Mouse (Mus musculus) hindbrain, embryonic 11.5 days (tissue): ENCODE measurements at regions not wholly inside any gene's neighbourhood (a gene's known extent, or its start where the extent isn't known, plus 50 kb on each side); places are given as distances from the start of the nearest gene placed in this dataset.

ENCODE experiments used
- ATAC-seq: fragments of 200-750 bp; cut with Nextera tagmentation; 2 replicates; pipeline ENCODE4 v1.8.0; 2017; ENCODE audit warnings: mild to moderate bottlenecking, moderate TSS enrichment, moderate library complexity; ENCODE audit not compliant: low FRiP score
- DNase-seq: peaks from one replicate; pipeline ENCODE4 v3.0.0-alpha.2; 2015; ENCODE audit warnings: low spot score
- H3K27ac ChIP-seq: fragments of 300-500 bp; sonication (generic); 2 replicates; pipeline ENCODE4 v1.5.1; 2014; ENCODE audit warnings: mild to moderate bottlenecking, low read depth, low read length
- H3K27me3 ChIP-seq: fragments of 300-500 bp; sonication (generic); 2 replicates; pipeline ENCODE4 v1.6.1; 2014; ENCODE audit warnings: mild to moderate bottlenecking, low read length, moderate library complexity, mixed read lengths; ENCODE audit not compliant: control insufficient read depth, insufficient read depth
- H3K36me3 ChIP-seq: fragments of 300-500 bp; sonication (generic); 2 replicates; pipeline ENCODE4 v1.6.1; 2014; ENCODE audit warnings: mild to moderate bottlenecking, low read length, moderate library complexity, mixed read lengths; ENCODE audit not compliant: control insufficient read depth, insufficient read depth
- H3K4me1 ChIP-seq: fragments of 300-500 bp; sonication (generic); replicated peaks from 2 replicates; pipeline ENCODE4 v1.6.1; 2014; ENCODE audit warnings: low read length, mixed read lengths; ENCODE audit not compliant: control insufficient read depth, insufficient read depth
- H3K4me2 ChIP-seq: fragments of 300-500 bp; sonication (generic); replicated peaks from 2 replicates; pipeline ENCODE4 v1.6.1; 2014; ENCODE audit warnings: mild to moderate bottlenecking, low read depth, low read length
- H3K4me3 ChIP-seq: fragments of 300-500 bp; sonication (generic); 2 replicates; pipeline ENCODE4 v1.5.1; 2014; ENCODE audit warnings: low read depth, low read length
- H3K9ac ChIP-seq: fragments of 300-500 bp; sonication (generic); 2 replicates; pipeline ENCODE4 v1.6.1; 2014; ENCODE audit warnings: low read depth, low read length
- H3K9me3 ChIP-seq: fragments of 300-500 bp; sonication (generic); 2 replicates; pipeline ENCODE4 v1.6.1; 2016; ENCODE audit warnings: low read length; ENCODE audit not compliant: control insufficient read depth
- WGBS: fragments of 180-500 bp; shearing (Covaris S2); extraction: QIAGEN DNeasy Blood & Tissue Kit; methylation state at CpG from one replicate; pipeline ENCODE4 v1.1.7; 2014; 5-methylcytosine and 5-hydroxymethylcytosine counted together

- no peak overlapping the region for H3K9ac ChIP-seq
- H3K36me3 ChIP-seq = no peaks in the 10 kb centered on the region
- H3K4me1 ChIP-seq = no peaks in the 10 kb centered on the region
- WGBS = 90% methylated on average over 2 of the region's 2 CpGs
- DNase-seq (no peak), ATAC-seq (no peak)
- no peaks in the 10 kb centered on the region for H3K27me3 ChIP-seq
- no peak overlapping the region for H3K27ac ChIP-seq
- no peak overlapping the region for H3K4me3 ChIP-seq
- no peak overlapping the region for H3K4me2 ChIP-seq
- no peaks in the 10 kb centered on the region for H3K9me3 ChIP-seq
These were observed 273.8 kb downstream of the Fam173b start for GRCm38 (mm10) chr15:31875436-31875835.

- no peak overlapping the region for H3K4me3 ChIP-seq
- H3K36me3 ChIP-seq = no peaks in the 10 kb centered on the region
- no peak overlapping the region for H3K27ac ChIP-seq
- ATAC-seq (no peak), DNase-seq (no peak)
- no peaks in the 10 kb centered on the region for H3K9me3 ChIP-seq
- H3K9ac ChIP-seq = no peak overlapping the region
- H3K4me1 ChIP-seq = no peaks in the 10 kb centered on the region
- no peaks in the 10 kb centered on the region for H3K27me3 ChIP-seq
- 89% methylated on average over 9 of the region's 9 CpGs for WGBS
- H3K4me2 ChIP-seq = no peak overlapping the region
These were observed 278.8 kb downstream of the Fam173b start for GRCm38 (mm10) chr15:31880479-31880878.

- Histone ChIP-seq H3K4me2 (no peak overlapping the region), H3K9me3 (no peaks in the 10 kb centered on the region), H3K4me3 (no peak overlapping the region), H3K36me3 (no peaks in the 10 kb centered on the region), H3K27me3 (no peaks in the 10 kb centered on the region), H3K4me1 (no peaks in the 10 kb centered on the region), H3K27ac (no peak overlapping the region), H3K9ac (no peak overlapping the region)
- 65% methylated on average over 5 of the region's 5 CpGs for WGBS
- DNase-seq (no peak), ATAC-seq (no peak)
These were observed 280.7 kb downstream of the Fam173b start for GRCm38 (mm10) chr15:31882331-31882730.

GRCm38 (mm10) chr15:31883516-31883915 lies 281.9 kb downstream of the Fam173b start:
- no peak overlapping the region for H3K4me3 ChIP-seq
- H3K27ac ChIP-seq = no peak overlapping the region
- WGBS = 90% methylated on average over 9 of the region's 9 CpGs
- H3K9ac ChIP-seq = no peak overlapping the region
- no peaks in the 10 kb centered on the region for H3K27me3 ChIP-seq
- no peaks in the 10 kb centered on the region for H3K9me3 ChIP-seq
- DNase-seq (no peak), ATAC-seq (no peak)
- no peaks in the 10 kb centered on the region for H3K36me3 ChIP-seq
- no peak overlapping the region for H3K4me2 ChIP-seq
- H3K4me1 ChIP-seq = no peaks in the 10 kb centered on the region

- Histone ChIP-seq H3K36me3 (no peaks in the 10 kb centered on the region), H3K27ac (no peak overlapping the region), H3K4me3 (no peak overlapping the region), H3K9me3 (no peaks in the 10 kb centered on the region), H3K4me1 (no peaks in the 10 kb centered on the region), H3K4me2 (no peak overlapping the region), H3K9ac (no peak overlapping the region), H3K27me3 (no peaks in the 10 kb centered on the region)
- ATAC-seq (no peak), DNase-seq (no peak)
- WGBS = 76% methylated on average over 13 of the region's 13 CpGs
These were observed 278.0 kb upstream of the Tas2r119 start for GRCm38 (mm10) chr15:31898904-31899650.

- no peak overlapping the region for H3K9ac ChIP-seq
- ATAC-seq = no peak
- no peak overlapping the region for H3K27ac ChIP-seq
- DNase-seq = no peak
- no peak overlapping the region for H3K4me3 ChIP-seq
- H3K4me2 ChIP-seq = no peak overlapping the region
- no peaks in the 10 kb centered on the region for H3K9me3 ChIP-seq
- H3K36me3 ChIP-seq = no peaks in the 10 kb centered on the region
- WGBS = 61% methylated on average over 4 of the region's 4 CpGs
- H3K27me3 ChIP-seq = no peaks in the 10 kb centered on the region
- H3K4me1 ChIP-seq = no peaks in the 10 kb centered on the region
These were observed 276.8 kb upstream of the Tas2r119 start for GRCm38 (mm10) chr15:31900325-31900724.

GRCm38 (mm10) chr15:31908432-31908831 lies 268.7 kb upstream of the Tas2r119 start:
- no peak for ATAC-seq
- no peaks in the 10 kb centered on the region for H3K4me1 ChIP-seq
- WGBS = 95% methylated on average over 9 of the region's 9 CpGs
- H3K27ac ChIP-seq = no peak overlapping the region
- DNase-seq = no peak
- no peaks in the 10 kb centered on the region for H3K36me3 ChIP-seq
- no peaks in the 10 kb centered on the region for H3K27me3 ChIP-seq
- no peak overlapping the region for H3K4me2 ChIP-seq
- H3K9ac ChIP-seq = no peak overlapping the region
- H3K9me3 ChIP-seq = no peaks in the 10 kb centered on the region
- H3K4me3 ChIP-seq = no peak overlapping the region

GRCm38 (mm10) chr15:31911978-31912377 lies 265.1 kb upstream of the Tas2r119 start:
- Histone ChIP-seq H3K27ac (no peak overlapping the region), H3K4me2 (no peak overlapping the region), H3K4me3 (no peak overlapping the region), H3K4me1 (no peaks in the 10 kb centered on the region), H3K36me3 (no peaks in the 10 kb centered on the region), H3K9me3 (no peaks in the 10 kb centered on the region), H3K27me3 (no peaks in the 10 kb centered on the region), H3K9ac (no peak overlapping the region)
- no peak for DNase-seq
- ATAC-seq = no peak
- 94% methylated on average over 3 of the region's 3 CpGs for WGBS

- no peaks in the 10 kb centered on the region for H3K9me3 ChIP-seq
- 90% methylated on average over 3 of the region's 3 CpGs for WGBS
- DNase-seq (no peak), ATAC-seq (no peak)
- no peak overlapping the region for H3K4me2 ChIP-seq
- H3K9ac ChIP-seq = no peak overlapping the region
- H3K4me3 ChIP-seq = no peak overlapping the region
- H3K27me3 ChIP-seq = no peaks in the 10 kb centered on the region
- H3K27ac ChIP-seq = no peak overlapping the region
- H3K4me1 ChIP-seq = no peaks in the 10 kb centered on the region
- H3K36me3 ChIP-seq = no peaks in the 10 kb centered on the region
These were observed 255.6 kb upstream of the Tas2r119 start for GRCm38 (mm10) chr15:31921485-31921884.
